Mouse (Mus musculus): ENCODE measurements at regions not wholly inside any gene's neighbourhood (a gene's known extent, or its start where the extent isn't known, plus 50 kb on each side); places are given as distances from the start of the nearest gene placed in this dataset.

DNA sequence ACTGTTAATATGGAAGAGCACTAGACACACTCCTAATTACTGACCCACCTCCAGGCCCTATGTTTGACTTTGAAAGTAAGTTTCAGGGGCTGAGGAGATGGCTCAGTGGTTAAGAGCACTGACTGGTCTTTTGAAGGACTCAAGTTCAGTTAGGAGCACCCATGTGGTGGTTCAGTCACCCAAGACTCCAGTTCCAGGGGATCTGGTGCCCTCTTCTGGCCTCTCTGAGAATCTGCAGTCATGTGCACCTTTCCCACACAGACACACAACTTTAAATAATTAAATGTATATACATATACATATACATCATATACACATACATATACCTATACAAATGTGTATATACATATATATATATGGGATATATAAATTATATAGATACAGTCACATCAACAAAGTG lies 91.5 kb upstream of the Mvb12b start:
- TF ChIP-seq CTCF (conservative IDR thresholded peaks at IDR 0.05; ENCODE audit: insufficient read depth, insufficient read length, low read depth, low read length) (0 out of 2 replicates have a peak, but pooled peaks have one; percentile 12), POLR2A (IDR thresholded peaks at IDR 0.05; ENCODE audit: low read depth, low read length) (no peak)
